Mouse (Mus musculus) olfactory bulb, adult 2 months (tissue): ENCODE results near the gene Gm44511.

Source experiments
- CTCF ChIP-seq: fragments of 200-500 bp; IDR thresholded peaks from 2 replicates; pipeline ENCODE4 v1.5.1; 2012; ENCODE audit warnings: low read depth, mild to moderate bottlenecking, low read length, moderate library complexity; ENCODE audit not compliant: insufficient read depth
- POLR2A ChIP-seq: fragments of 200-500 bp; IDR thresholded peaks from 2 replicates; pipeline ENCODE4 v1.6.1; 2012; ENCODE audit warnings: mild to moderate bottlenecking, low read depth, low read length, moderate library complexity; ENCODE audit not compliant: insufficient read depth

DNA sequence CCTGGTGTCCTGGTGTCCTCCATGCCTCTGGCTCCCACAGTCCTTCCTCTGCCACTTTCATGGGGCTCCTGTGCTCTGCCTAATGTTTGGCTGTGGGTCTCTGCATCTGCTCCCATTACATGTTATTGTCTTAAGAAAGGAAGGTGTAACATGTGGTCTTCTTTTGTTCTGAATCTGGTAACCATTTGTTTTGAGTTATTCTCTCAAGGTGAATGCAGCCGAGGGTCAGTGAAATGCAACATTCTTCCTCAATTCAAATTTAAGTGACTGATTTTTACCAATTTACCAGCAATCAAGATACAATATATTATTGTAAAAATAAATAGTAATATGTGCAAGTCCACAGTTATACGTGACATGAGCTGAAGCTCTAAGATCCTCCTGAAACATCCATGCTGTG is 37.0 kb downstream of the Gm44511 start, which contains the start of gene Klrb1c:
- TF ChIP-seq CTCF (no peak), POLR2A (no peak)
